ENCODE assay signal across 25 mouse cellular contexts in the genomic region with DNA sequence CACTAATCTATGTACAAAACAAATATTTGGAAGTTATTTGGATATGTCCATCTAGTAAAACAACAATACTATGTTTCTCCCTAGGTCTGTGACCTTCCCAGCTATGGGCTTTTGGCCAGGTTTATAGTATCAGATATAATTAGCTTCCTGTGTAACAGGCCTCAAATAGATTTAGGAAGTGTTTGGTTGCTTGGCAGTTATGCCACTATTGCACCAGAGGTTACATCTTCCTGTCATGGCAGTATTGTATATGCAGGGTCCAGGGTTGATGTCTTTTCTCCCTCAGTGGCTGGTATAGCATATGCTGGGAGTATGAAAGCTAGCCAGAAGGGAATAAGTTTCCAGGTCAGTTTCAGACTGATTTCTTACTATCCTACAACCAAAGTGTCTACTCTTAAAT.
"Had no signal": no experiment of that assay in that cellular context is flagged by ENCODE, and none has a peak within 500 bp of the region (broad histone marks: within the 10 kb centered on the region; RNA-seq: fewer than 3 reads in every experiment).

No protein-coding gene starts in this region.

- ATAC-seq: hindbrain, embryonic 16.5 days; inflammation-experienced regulatory T-cells, adult 6 months; intestine, embryonic 15.5 days; liver, embryonic 12.5 days had no signal

- DNase-seq: gastrocnemius, postnatal 14 days; gastrocnemius, postnatal 36 days; heart, adult 18-20 months; heart, postnatal 4 days; kidney, adult 11 months; kidney, adult 2 months; kidney, adult 9 months; kidney, postnatal 14 days; kidney, postnatal 36 days; layer of hippocampus, adult 9-11 months; layer of hippocampus, postnatal 36 days; left cerebral cortex, postnatal 4 days had no signal

- H3K4me2 ChIP-seq: heart, embryonic 12.5 days; hindbrain, embryonic 12.5 days; hindbrain, embryonic 14.5 days; intestine, embryonic 15.5 days; kidney, embryonic 15.5 days; limb, embryonic 13.5 days; limb, embryonic 15.5 days; liver, embryonic 12.5 days had no signal

- H3K27ac ChIP-seq: heart, embryonic 10.5 days; hindbrain, embryonic 10.5 days; hindbrain, embryonic 12.5 days; hindbrain, embryonic 14.5 days; intestine, embryonic 15.5 days; kidney, embryonic 15.5 days; kidney, postnatal 0 days; limb, embryonic 13.5 days; limb, embryonic 15.5 days; liver, embryonic 12.5 days had no signal

- H3K27me3 ChIP-seq: heart, embryonic 12.5 days; hindbrain, embryonic 12.5 days; intestine, embryonic 15.5 days; kidney, embryonic 15.5 days; limb, embryonic 13.5 days; limb, embryonic 15.5 days; liver, embryonic 12.5 days had no signal

- H3K36me3 ChIP-seq: intestine, embryonic 15.5 days had no signal

- H3K4me1 ChIP-seq: heart, embryonic 10.5 days; hindbrain, embryonic 10.5 days; hindbrain, embryonic 12.5 days; intestine, embryonic 15.5 days; kidney, embryonic 15.5 days; limb, embryonic 13.5 days; limb, embryonic 15.5 days; liver, embryonic 12.5 days had no signal

- H3K9ac ChIP-seq: heart, embryonic 12.5 days; hindbrain, embryonic 12.5 days; hindbrain, embryonic 14.5 days; intestine, embryonic 15.5 days; kidney, embryonic 15.5 days; limb, embryonic 13.5 days; limb, embryonic 15.5 days; liver, embryonic 12.5 days had no signal

- H3K4me3 ChIP-seq: heart, embryonic 10.5 days; heart, embryonic 12.5 days; hindbrain, embryonic 10.5 days; hindbrain, embryonic 12.5 days; intestine, embryonic 15.5 days; kidney, embryonic 15.5 days; limb, embryonic 13.5 days; limb, embryonic 15.5 days; liver, embryonic 12.5 days had no signal

- H3K9me3 ChIP-seq: heart, embryonic 10.5 days; heart, embryonic 12.5 days; hindbrain, embryonic 10.5 days; hindbrain, embryonic 12.5 days; intestine, embryonic 15.5 days; kidney, embryonic 15.5 days; limb, embryonic 13.5 days; limb, embryonic 15.5 days; liver, embryonic 12.5 days had no signal
